Mouse (Mus musculus) kidney, postnatal 0 days (tissue): ENCODE data around the gene Pakap. TPM values are rescaled to one million over a fixed set of nuclear protein-coding genes. Genes with fewer than 3 reads are reported as not detected.

ENCODE experiments used
- ATAC-seq: fragments of 200-750 bp; cut with Nextera tagmentation; replicated peaks from 2 replicates; pipeline ENCODE4 v1.8.0; 2017; ENCODE audit warnings: low read depth, moderate number of reproducible peaks, moderate TSS enrichment, moderate library complexity; ENCODE audit not compliant: low FRiP score
- DNase-seq: peaks from one replicate; pipeline ENCODE4 v3.0.0-alpha.2; 2016; ENCODE audit warnings: low spot score
- H3K27ac ChIP-seq: fragments of 300-500 bp; sonication (generic); 2 replicates; pipeline ENCODE4 v1.5.1; 2014; ENCODE audit warnings: mild to moderate bottlenecking
- H3K27me3 ChIP-seq: fragments of 300-500 bp; sonication (generic); 2 replicates; pipeline ENCODE4 v1.6.1; 2014; ENCODE audit warnings: low read length, mixed read lengths; ENCODE audit not compliant: insufficient read depth
- H3K36me3 ChIP-seq: fragments of 300-500 bp; sonication (generic); 2 replicates; pipeline ENCODE4 v1.6.1; 2014; ENCODE audit warnings: low read length, mixed read lengths; ENCODE audit not compliant: insufficient read depth
- H3K4me1 ChIP-seq: fragments of 300-500 bp; sonication (generic); replicated peaks from 2 replicates; pipeline ENCODE4 v1.6.1; 2014; ENCODE audit warnings: antibody characterized with exemption, low read length, mixed read lengths; ENCODE audit not compliant: insufficient read depth
- H3K4me2 ChIP-seq: fragments of 300-500 bp; sonication (generic); 2 replicates; pipeline ENCODE4 v1.6.1; 2014; ENCODE audit warnings: mild to moderate bottlenecking, low read length, moderate library complexity, mixed read lengths
- H3K4me3 ChIP-seq: fragments of 300-500 bp; sonication (generic); replicated peaks from 2 replicates; pipeline ENCODE4 v1.5.1; 2014; ENCODE audit warnings: low read depth, low read length
- H3K9ac ChIP-seq: fragments of 300-500 bp; sonication (generic); 2 replicates; pipeline ENCODE4 v1.6.1; 2014; ENCODE audit warnings: low read depth, low read length
- H3K9me3 ChIP-seq: fragments of 300-500 bp; sonication (generic); replicated peaks from 2 replicates; pipeline ENCODE4 v1.6.1; 2016; ENCODE audit warnings: low read length, inconsistent platforms, mixed read lengths
- CTCF ChIP-seq: IDR thresholded peaks from 2 replicates; pipeline ENCODE4 v1.5.1; 2016; ENCODE audit warnings: antibody characterized with exemption, low read depth, mild to moderate bottlenecking, moderate library complexity
- WGBS: fragments of 180-500 bp; shearing (Covaris S2); extraction: QIAGEN DNeasy Blood & Tissue Kit; methylation state at CpG from one replicate; pipeline ENCODE4 v1.1.7; 2014; 5-methylcytosine and 5-hydroxymethylcytosine counted together
- polyA plus RNA-seq: library from polyadenylated mRNA; unstranded; fragments of >200 nt; fragmentation: Nextera tagmentation; extraction: Ambion mirVana; gene quantifications from 2 replicates; pipeline ENCODE4 v1.2.1, GENCODE M21; 2015

Pakap gene
- polyA plus RNA-seq, 1 experiment from 2014 or later = 11.5 TPM

DNA sequence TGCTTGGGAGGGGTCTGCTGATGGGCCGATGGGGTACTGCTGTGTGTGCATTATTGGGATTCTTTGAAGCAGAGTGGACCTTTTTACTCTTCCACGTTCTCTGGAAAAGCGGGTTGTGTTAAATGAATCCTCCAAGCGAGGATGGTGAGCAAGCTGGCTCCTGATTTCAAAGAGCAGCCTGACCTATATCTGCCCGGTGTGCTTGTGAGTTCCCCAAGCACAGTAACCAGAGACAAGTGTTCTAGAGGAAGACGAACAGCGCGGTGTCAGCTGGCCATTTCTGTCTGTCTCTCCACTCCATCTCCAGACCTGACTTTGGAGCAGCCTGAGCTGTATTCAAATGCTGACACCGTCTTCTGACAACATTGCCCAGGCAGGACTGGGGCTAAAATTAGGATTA, 71.0 kb downstream of the Pakap start:
- H3K27me3 ChIP-seq = no peaks in the 10 kb centered on the region
- no peak overlapping the region for H3K4me2 ChIP-seq
- DNase-seq (no peak), ATAC-seq (no peak)
- no peak overlapping the region for H3K4me3 ChIP-seq
- WGBS = 86% methylated on average over 9 of the region's 9 CpGs
- no peak overlapping the region for H3K9ac ChIP-seq
- no peak for TF ChIP-seq CTCF
- no peaks in the 10 kb centered on the region for H3K36me3 ChIP-seq
- H3K4me1 ChIP-seq = 0 out of 2 replicates have a peak, but pooled peaks cover 3% of the 10 kb centered on the region
- no peaks in the 10 kb centered on the region for H3K9me3 ChIP-seq
- H3K27ac ChIP-seq = no peak overlapping the region

DNA sequence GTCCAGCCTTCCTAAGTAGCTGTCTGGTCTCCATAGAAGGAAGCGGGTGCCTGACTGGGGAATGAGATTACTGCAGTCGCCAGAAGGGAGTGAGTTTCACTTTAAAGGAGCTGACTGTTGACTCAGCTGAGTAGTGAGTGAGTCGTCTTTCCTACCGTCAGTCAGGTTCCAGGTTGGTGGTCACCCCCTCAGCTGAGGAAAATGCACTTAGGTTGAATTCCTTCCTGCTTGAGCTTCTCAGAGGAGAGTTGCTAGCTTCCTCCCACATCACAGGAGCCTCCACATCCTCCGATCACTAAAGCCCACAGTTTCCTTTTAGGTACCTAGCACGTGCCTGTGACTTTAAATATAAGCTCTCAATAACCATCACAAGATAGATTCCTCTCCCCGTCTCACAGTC, 72.2 kb downstream of the Pakap start:
- WGBS = 20% methylated on average over 7 of the region's 7 CpGs
- Histone ChIP-seq H3K4me3 (no peak overlapping the region), H3K27ac (no peak overlapping the region), H3K36me3 (no peaks in the 10 kb centered on the region), H3K4me2 (no peak overlapping the region), H3K9ac (no peak overlapping the region), H3K9me3 (no peaks in the 10 kb centered on the region), H3K27me3 (no peaks in the 10 kb centered on the region), H3K4me1 (0 out of 2 replicates have a peak, but pooled peaks cover 3% of the 10 kb centered on the region)
- ATAC-seq (no peak), DNase-seq (peak; percentile 36)
- TF ChIP-seq CTCF = no peak

DNA sequence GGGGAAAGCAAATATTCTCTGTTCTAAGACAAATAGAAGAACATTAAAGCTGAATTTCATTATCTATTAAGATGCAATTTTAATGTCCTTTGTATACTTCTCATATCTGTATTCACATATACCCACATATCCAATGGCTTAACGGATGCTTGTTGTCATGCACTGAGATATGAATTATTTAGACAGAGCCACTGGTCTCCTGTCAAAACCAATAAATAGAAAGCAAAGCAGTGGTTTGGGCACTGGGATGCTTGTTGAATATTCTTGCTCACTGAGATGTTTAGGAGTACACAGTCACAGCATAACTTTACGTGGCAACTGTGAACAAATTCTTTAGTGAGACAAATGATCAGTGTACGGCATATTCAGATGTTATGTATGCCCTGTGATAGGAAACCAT, 73.0 kb downstream of the Pakap start:
- DNase-seq (no peak), ATAC-seq (no peak)
- no peaks in the 10 kb centered on the region for H3K36me3 ChIP-seq
- 81% methylated on average over 3 of the region's 3 CpGs for WGBS
- H3K9me3 ChIP-seq = no peaks in the 10 kb centered on the region
- no peak for TF ChIP-seq CTCF
- H3K4me3 ChIP-seq = no peak overlapping the region
- H3K27me3 ChIP-seq = no peaks in the 10 kb centered on the region
- H3K4me2 ChIP-seq = no peak overlapping the region
- H3K9ac ChIP-seq = no peak overlapping the region
- H3K27ac ChIP-seq = no peak overlapping the region
- H3K4me1 ChIP-seq = 0 out of 2 replicates have a peak, but pooled peaks cover 3% of the 10 kb centered on the region

DNA sequence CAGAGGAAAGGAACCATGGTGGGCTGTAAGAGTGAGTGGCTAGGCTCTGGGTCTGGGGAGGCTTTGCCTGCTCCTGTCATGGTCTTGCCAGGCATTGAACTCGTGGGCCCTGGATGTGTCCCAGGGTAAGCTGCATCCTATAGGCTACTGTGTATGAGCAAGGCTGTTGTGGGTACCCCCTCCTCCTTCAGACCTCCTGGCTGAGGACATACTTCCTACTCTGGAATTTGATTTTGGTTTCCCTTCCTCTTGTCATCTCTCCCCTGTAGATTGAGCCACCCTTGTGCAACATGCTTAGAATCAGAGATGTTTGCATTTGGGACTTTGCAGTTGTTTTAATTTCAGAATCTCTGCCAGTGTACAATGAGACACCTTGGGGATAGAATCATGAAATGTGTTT, 83.0 kb downstream of the Pakap start:
- 69% methylated on average over 1 of the region's 1 CpGs for whole genome bisulfite sequencing
- Histone ChIP-seq H3K9me3 (no peaks in the 10 kb centered on the region), H3K4me1 (no peaks in the 10 kb centered on the region), H3K4me2 (no peak overlapping the region), H3K36me3 (no peaks in the 10 kb centered on the region), H3K27ac (no peak overlapping the region), H3K27me3 (no peaks in the 10 kb centered on the region), H3K4me3 (no peak overlapping the region), H3K9ac (no peak overlapping the region)
- no peak for ATAC-seq
- no peak for TF ChIP-seq CTCF
- no peak for DNase-seq

DNA sequence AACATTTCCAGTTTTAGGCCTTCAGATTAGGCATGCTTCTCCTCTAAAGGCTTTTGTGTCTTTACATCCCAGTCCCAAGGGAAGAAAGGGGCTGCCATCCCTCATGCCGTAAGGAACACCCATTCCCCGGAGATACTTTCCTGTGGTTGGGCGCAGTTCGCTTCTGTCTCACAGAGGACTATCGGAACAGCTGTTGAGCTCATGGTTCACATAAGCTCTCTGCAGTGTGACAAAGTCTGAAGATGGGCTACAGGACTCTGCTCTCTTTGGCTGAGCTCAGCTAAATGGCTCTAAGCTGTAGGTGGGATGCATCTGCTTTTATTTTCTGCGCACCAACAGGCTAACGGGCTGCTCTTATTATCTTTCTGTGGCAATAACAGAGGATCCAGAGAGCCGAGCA, 83.6 kb downstream of the Pakap start:
- Histone ChIP-seq H3K27ac (no peak overlapping the region), H3K4me2 (no peak overlapping the region), H3K27me3 (no peaks in the 10 kb centered on the region), H3K4me3 (no peak overlapping the region), H3K36me3 (no peaks in the 10 kb centered on the region), H3K9ac (no peak overlapping the region), H3K4me1 (no peaks in the 10 kb centered on the region), H3K9me3 (no peaks in the 10 kb centered on the region)
- 87% methylated on average over 8 of the region's 8 CpGs for WGBS
- DNase-seq (no peak), ATAC-seq (no peak)
- TF ChIP-seq CTCF = no peak

DNA sequence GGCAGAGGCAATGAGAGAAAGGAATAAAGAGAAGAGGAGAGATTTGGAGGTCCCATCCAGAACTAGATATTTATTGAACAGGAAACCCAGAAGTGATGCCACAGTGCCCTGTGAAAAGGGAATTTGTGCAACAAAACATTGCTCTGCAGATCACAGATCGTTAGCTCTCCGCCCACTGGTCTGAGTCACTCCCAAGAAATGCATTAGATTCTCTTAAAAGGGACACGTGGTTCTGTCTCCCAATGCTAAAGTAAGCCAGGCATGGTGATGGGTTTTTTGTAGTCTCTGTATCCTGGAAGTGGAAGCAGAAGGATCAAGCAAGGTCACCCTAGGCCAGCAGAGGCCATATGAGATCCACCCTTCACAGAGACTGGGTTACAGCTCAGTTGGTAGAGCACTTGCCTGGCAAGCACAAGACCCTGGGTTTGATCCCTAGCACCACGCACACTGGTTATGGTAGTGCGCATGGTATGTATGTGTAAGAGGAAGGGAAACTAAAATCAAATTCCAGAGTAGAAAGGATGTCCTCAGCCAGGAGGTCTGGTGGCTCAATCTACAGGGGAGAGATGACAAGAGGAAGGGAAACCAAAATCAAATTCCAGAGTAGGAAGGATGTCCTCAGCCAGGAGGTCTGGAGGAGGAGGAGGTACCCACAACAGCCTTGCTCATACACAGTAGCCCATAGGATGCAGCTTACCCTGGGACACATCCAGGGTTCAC, 84.4 kb downstream of the Pakap start:
- no peaks in the 10 kb centered on the region for H3K36me3 ChIP-seq
- no peak overlapping the region for H3K4me2 ChIP-seq
- H3K9me3 ChIP-seq = no peaks in the 10 kb centered on the region
- 66% methylated on average over 5 of the region's 5 CpGs for WGBS
- no peak overlapping the region for H3K9ac ChIP-seq
- ATAC-seq (no peak), DNase-seq (no peak)
- H3K4me1 ChIP-seq = no peaks in the 10 kb centered on the region
- H3K27ac ChIP-seq = no peak overlapping the region
- TF ChIP-seq CTCF = no peak
- H3K27me3 ChIP-seq = no peaks in the 10 kb centered on the region
- H3K4me3 ChIP-seq = no peak overlapping the region

DNA sequence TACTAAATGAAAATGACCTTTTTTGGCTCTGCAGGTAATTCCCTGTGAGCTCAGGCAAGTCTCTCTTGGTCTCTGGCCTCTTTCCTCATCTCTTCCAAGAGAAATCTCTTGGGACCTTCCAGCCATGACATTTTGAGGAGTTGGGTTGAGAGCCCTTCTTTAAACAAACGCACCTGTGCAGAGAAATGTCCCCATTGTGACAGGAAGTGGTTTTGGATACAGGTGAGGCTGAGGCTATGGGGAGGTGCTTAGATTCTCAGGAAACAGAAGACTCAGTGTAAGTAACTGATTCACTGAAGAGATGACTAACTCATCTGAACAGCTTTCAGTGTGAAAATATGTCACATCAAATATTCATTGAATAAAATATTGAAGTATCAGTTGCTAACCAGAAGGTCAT, 88.0 kb downstream of the Pakap start:
- no peaks in the 10 kb centered on the region for H3K27me3 ChIP-seq
- ATAC-seq (no peak), DNase-seq (no peak)
- WGBS = 84% methylated on average over 1 of the region's 1 CpGs
- no peak for TF ChIP-seq CTCF
- H3K4me3 ChIP-seq = no peak overlapping the region
- H3K27ac ChIP-seq = no peak overlapping the region
- H3K36me3 ChIP-seq = no peaks in the 10 kb centered on the region
- H3K4me1 ChIP-seq = no peaks in the 10 kb centered on the region
- no peaks in the 10 kb centered on the region for H3K9me3 ChIP-seq
- H3K9ac ChIP-seq = no peak overlapping the region
- H3K4me2 ChIP-seq = no peak overlapping the region
